ENCODE assay signal across 8 mouse cellular contexts in the genomic region with DNA sequence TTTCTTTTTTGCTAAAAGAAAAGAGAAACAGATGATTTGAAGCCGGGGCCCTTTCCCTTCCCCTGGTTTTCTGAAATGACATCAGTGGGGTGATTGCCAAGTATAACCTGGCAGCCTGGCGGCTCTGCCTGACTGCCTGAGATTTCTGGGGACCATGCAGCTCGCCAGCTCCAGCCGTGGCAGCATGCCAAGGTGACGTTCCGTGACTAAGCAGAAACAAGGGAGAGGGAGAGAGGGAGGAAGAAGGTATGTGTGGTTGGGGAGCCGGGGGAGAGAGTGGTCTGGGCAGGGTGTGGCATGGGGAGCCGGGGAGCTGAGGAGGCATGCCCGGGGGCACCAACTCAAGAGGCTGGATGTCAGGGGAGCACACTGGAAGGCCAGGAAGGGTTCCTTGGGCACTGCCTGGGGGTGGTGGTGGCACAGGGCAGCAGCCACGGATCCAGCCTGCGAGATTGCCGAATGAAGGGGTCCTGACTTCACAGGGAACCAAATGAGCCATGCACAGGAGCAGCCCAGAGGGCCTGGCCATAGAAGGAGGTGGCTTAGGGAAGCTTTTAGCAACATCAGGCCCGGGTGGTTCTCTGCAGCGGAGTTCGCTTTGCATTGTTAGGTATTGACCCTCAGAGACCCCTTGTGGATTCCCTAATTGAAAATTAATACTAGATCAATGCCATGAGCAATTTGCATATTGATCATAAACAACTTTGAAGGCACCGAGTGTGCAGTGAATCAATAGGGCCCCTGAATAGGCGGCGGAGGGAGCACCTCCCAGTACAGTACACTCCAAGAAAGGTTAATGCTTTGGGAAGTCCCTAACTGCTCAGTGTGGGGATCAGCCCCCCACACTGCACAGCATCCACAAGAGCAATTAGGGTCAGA.
DNase-seq lines count a peak whose midpoint lies in the region; ATAC-seq and TF ChIP-seq lines count a peak whose summit lies in the region.

No protein-coding gene starts in this region.

- TF ChIP-seq POLR2A in brain, embryonic 14.5 days (IDR thresholded peaks at IDR 0.05; ENCODE audit: borderline replicate concordance, extremely low read depth, insufficient read depth, insufficient read length, poor library complexity, severe bottlenecking): no peak

- peak; percentile 59 for ATAC-seq in hindbrain, embryonic 13.5 days (ENCODE audit: low FRiP score)
- peak; percentile 38; the same call in 1 of the 2 replicates for ATAC-seq in megakaryocyte, adult 5-6 weeks (ENCODE audit: poor library complexity, severe bottlenecking)

- peaks cover 71% of the 10 kb centered on the region for H3K4me1 ChIP-seq in hindbrain, embryonic 13.5 days (replicated peaks)

- no peaks in the 10 kb centered on the region for H3K9me3 ChIP-seq in hindbrain, embryonic 13.5 days

- 0 out of 2 replicates have a peak, but pooled peaks cover 13% of the 10 kb centered on the region for H3K27me3 ChIP-seq in hindbrain, embryonic 13.5 days

- 28% methylated on average over 18 of the region's 18 CpGs for WGBS in hindbrain, embryonic 13.5 days

- no peak for TF ChIP-seq CTCF in brain, embryonic 14.5 days (IDR thresholded peaks at IDR 0.05; ENCODE audit: borderline replicate concordance, extremely low read depth, insufficient read depth, insufficient read length)

- peak; percentile 43 for DNase-seq in MEL-GATA-1-ER (ENCODE audit: extremely low read depth, low read depth)
- peak; percentile 93 for DNase-seq in brain, embryonic 14.5 days (ENCODE audit: low read depth)
- DNase-seq in gastrocnemius, adult 18-20 months (ENCODE audit: low spot score): peak; percentile 78
- DNase-seq in layer of hippocampus, postnatal 10 days (ENCODE audit: low spot score in 2 of 2): peak; percentile 80 to 81
- peak; percentile 72 for DNase-seq in skeletal muscle tissue, adult 2 months (ENCODE audit: low read depth, low spot score)
- DNase-seq in thymus, postnatal 25 days: no peak

- H3K36me3 ChIP-seq in hindbrain, embryonic 13.5 days: no peaks in the 10 kb centered on the region; the same call in 1 of the 2 replicates

- H3K4me3 ChIP-seq in hindbrain, embryonic 13.5 days: no peak overlapping the region

- H3K27ac ChIP-seq in hindbrain, embryonic 13.5 days: peak overlapping the region; percentile 73

- peak overlapping the region; percentile 49 for H3K9ac ChIP-seq in hindbrain, embryonic 13.5 days

- H3K4me2 ChIP-seq in hindbrain, embryonic 13.5 days: peak overlapping the region; percentile 27; the same call in 1 of the 2 replicates
